Mouse (Mus musculus): Measurements from ENCODE around the gene Dnm3. TPM values are rescaled to one million over a fixed set of nuclear protein-coding genes. Genes with fewer than 3 reads are reported as not detected.

Dnm3 gene
- polyA plus RNA-seq, 1 experiment from 2014 or later, result 5.2 TPM

DNA sequence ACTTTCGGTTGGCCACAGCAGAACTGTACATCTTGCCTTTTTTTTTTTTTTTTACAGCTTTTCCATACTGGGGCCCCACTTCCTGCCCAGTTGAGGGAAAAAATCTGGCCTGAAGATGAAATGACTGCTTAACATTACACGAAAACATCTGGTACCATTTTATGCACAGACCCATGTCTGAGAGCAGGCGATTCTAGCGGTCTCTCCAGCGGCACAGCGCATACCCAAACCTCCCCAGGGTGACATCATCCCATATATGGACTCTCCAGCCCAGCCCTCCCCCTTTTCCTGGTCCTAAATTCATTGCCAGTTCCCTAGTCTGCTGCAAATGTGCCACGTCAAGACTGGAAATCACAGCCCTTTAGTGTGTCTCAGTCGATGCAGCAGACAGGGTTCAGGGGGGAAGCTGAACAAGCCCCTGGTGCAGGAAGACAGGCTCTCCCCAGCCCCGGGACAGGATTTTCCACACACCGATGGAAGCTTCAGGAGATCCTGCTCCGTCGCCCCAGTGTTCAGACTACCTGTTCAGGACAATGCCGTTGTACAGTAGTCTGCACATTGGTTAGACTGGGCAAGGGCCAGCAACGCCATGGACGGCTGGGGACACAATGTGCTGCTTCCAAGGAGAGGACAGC, 260.4 kb downstream of the Dnm3 start:
- peak overlapping the region; percentile 44 for H3K4me3 ChIP-seq (ENCODE audit: low read length)
- no peaks in the 10 kb centered on the region for H3K36me3 ChIP-seq (ENCODE audit: control insufficient read depth, insufficient read depth, low read length)
- H3K9me3 ChIP-seq (ENCODE audit: control insufficient read depth, low read length), result no peaks in the 10 kb centered on the region
- no peaks in the 10 kb centered on the region for H3K27me3 ChIP-seq (replicated peaks; ENCODE audit: control insufficient read depth, insufficient read depth, low read length)
- ATAC-seq, result peak; percentile 95
- peak overlapping the region; percentile 19 for H3K4me2 ChIP-seq (ENCODE audit: low read depth, low read length)
- peak overlapping the region; percentile 68 for H3K9ac ChIP-seq (ENCODE audit: low read depth, low read length)
- H3K27ac ChIP-seq (ENCODE audit: low read length), result peak overlapping the region; percentile 93
- WGBS, result 41% methylated on average over 15 of the region's 15 CpGs
- H3K4me1 ChIP-seq (ENCODE audit: control insufficient read depth, insufficient read depth, low read length), result peaks cover 5% of the 10 kb centered on the region; the same call in 1 of the 2 replicates

GRCm38 (mm10) chr1:162216656-162217055, 261.2 kb downstream of the Dnm3 start:
- WGBS, result 18% methylated on average over 4 of the region's 4 CpGs
- H3K36me3 ChIP-seq (ENCODE audit: control insufficient read depth, insufficient read depth, low read length), result no peaks in the 10 kb centered on the region
- 0 out of 2 replicates have a peak overlapping the region, but pooled peaks have one; percentile 12 for H3K4me3 ChIP-seq (ENCODE audit: low read length)
- peak overlapping the region; percentile 84 for H3K27ac ChIP-seq (ENCODE audit: low read length)
- no peaks in the 10 kb centered on the region for H3K9me3 ChIP-seq (ENCODE audit: control insufficient read depth, low read length)
- H3K4me1 ChIP-seq (ENCODE audit: control insufficient read depth, insufficient read depth, low read length), result peaks cover 5% of the 10 kb centered on the region; the same call in 1 of the 2 replicates
- peak overlapping the region; percentile 25 for H3K4me2 ChIP-seq (ENCODE audit: low read depth, low read length)
- peak; percentile 66 for ATAC-seq
- H3K9ac ChIP-seq (ENCODE audit: low read depth, low read length), result peak overlapping the region; percentile 29; the same call in 1 of the 2 replicates
- no peaks in the 10 kb centered on the region for H3K27me3 ChIP-seq (replicated peaks; ENCODE audit: control insufficient read depth, insufficient read depth, low read length)

- H3K4me1 ChIP-seq (ENCODE audit: control insufficient read depth, insufficient read depth, low read length), result peaks cover 5% of the 10 kb centered on the region; the same call in 1 of the 2 replicates
- no peak overlapping the region for H3K4me2 ChIP-seq (ENCODE audit: low read depth, low read length)
- WGBS, result 68% methylated on average over 5 of the region's 5 CpGs
- peak overlapping the region; percentile 59 for H3K27ac ChIP-seq (ENCODE audit: low read length)
- no peak for ATAC-seq
- no peak overlapping the region for H3K4me3 ChIP-seq (ENCODE audit: low read length)
- H3K9me3 ChIP-seq (ENCODE audit: control insufficient read depth, low read length), result no peaks in the 10 kb centered on the region
- H3K36me3 ChIP-seq (ENCODE audit: control insufficient read depth, insufficient read depth, low read length), result no peaks in the 10 kb centered on the region
- no peak overlapping the region for H3K9ac ChIP-seq (ENCODE audit: low read depth, low read length)
- no peaks in the 10 kb centered on the region for H3K27me3 ChIP-seq (replicated peaks; ENCODE audit: control insufficient read depth, insufficient read depth, low read length)
Measured at GRCm38 (mm10) chr1:162215743-162216142, 262.1 kb downstream of the Dnm3 start.

GRCm38 (mm10) chr1:162213066-162213465, 264.8 kb downstream of the Dnm3 start:
- no peak overlapping the region for H3K27ac ChIP-seq (ENCODE audit: low read length)
- no peak overlapping the region for H3K4me2 ChIP-seq (ENCODE audit: low read depth, low read length)
- H3K36me3 ChIP-seq (ENCODE audit: control insufficient read depth, insufficient read depth, low read length), result no peaks in the 10 kb centered on the region
- no peak overlapping the region for H3K4me3 ChIP-seq (ENCODE audit: low read length)
- ATAC-seq, result no peak
- WGBS, result 80% methylated on average over 8 of the region's 8 CpGs
- H3K9ac ChIP-seq (ENCODE audit: low read depth, low read length), result no peak overlapping the region
- H3K4me1 ChIP-seq (ENCODE audit: control insufficient read depth, insufficient read depth, low read length), result peaks cover 8% of the 10 kb centered on the region; the same call in 1 of the 2 replicates
- no peaks in the 10 kb centered on the region for H3K27me3 ChIP-seq (replicated peaks; ENCODE audit: control insufficient read depth, insufficient read depth, low read length)
- H3K9me3 ChIP-seq (ENCODE audit: control insufficient read depth, low read length), result no peaks in the 10 kb centered on the region

- H3K27me3 ChIP-seq (replicated peaks; ENCODE audit: control insufficient read depth, insufficient read depth, low read length), result no peaks in the 10 kb centered on the region
- no peak overlapping the region for H3K27ac ChIP-seq (ENCODE audit: low read length)
- ATAC-seq, result no peak
- H3K4me2 ChIP-seq (ENCODE audit: low read depth, low read length), result no peak overlapping the region
- WGBS, result 76% methylated on average over 2 of the region's 2 CpGs
- H3K9ac ChIP-seq (ENCODE audit: low read depth, low read length), result no peak overlapping the region
- H3K4me3 ChIP-seq (ENCODE audit: low read length), result no peak overlapping the region
- no peaks in the 10 kb centered on the region for H3K36me3 ChIP-seq (ENCODE audit: control insufficient read depth, insufficient read depth, low read length)
- no peaks in the 10 kb centered on the region for H3K9me3 ChIP-seq (ENCODE audit: control insufficient read depth, low read length)
- H3K4me1 ChIP-seq (ENCODE audit: control insufficient read depth, insufficient read depth, low read length), result peaks cover 7% of the 10 kb centered on the region
Measured at GRCm38 (mm10) chr1:162210529-162210928, 267.3 kb downstream of the Dnm3 start.

DNA sequence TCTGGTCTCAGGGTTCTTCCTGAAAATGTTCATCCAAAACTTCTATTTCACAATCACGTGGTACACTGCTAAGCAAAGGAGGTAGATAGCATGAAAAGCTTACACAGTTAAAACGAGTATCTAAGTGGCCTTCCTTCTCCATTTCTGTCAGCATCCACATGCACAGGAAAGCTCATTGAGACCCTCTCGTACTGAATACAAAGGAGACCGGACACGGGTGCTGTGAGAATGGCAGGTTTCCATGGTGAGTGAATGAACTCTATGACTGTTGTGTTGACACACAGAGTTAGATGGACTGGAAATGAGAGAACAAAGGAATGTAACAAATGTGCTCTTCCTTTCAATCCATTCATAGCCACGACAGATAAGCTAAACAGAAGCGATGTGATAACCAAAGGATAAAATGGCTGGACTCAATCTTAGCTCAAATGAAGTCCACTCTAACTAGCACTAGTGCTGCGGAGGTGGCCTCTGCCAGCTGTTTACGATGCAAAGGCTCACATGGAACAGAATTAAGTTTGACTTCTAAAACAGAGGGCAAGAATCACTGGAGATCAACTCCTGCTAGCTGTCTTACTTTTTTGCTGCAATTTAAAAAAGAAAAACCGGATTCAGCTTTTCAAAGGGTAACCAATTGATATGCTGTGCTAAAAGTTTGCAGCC, 268.2 kb downstream of the Dnm3 start:
- Histone ChIP-seq H3K4me1 (ENCODE audit: control insufficient read depth, insufficient read depth, low read length) (peaks cover 6% of the 10 kb centered on the region), H3K9me3 (ENCODE audit: control insufficient read depth, low read length) (no peaks in the 10 kb centered on the region), H3K36me3 (ENCODE audit: control insufficient read depth, insufficient read depth, low read length) (no peaks in the 10 kb centered on the region), H3K9ac (ENCODE audit: low read depth, low read length) (no peak overlapping the region), H3K4me2 (ENCODE audit: low read depth, low read length) (no peak overlapping the region), H3K4me3 (ENCODE audit: low read length) (no peak overlapping the region), H3K27ac (ENCODE audit: low read length) (no peak overlapping the region), H3K27me3 (replicated peaks; ENCODE audit: control insufficient read depth, insufficient read depth, low read length) (no peaks in the 10 kb centered on the region)
- 56% methylated on average over 10 of the region's 10 CpGs for WGBS
- ATAC-seq, result no peak

DNA sequence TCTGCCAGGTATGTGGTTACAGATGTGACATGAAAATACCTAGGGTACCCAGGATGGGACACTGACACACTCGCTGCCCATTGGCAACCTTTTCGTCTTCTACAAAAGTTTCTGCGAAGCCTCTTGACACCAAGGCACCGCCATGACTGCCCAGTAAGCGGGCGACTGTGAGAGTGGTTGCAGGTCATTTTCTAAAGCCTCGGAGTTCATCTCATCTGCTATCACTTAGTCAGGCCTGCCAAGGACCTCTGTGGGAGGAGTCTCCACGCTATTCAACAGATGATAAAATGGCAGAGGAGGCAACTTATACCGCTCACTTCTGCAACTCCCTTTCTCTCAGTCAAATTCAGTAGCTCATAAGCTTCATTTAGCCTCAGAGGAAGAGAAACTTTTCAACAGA, 268.8 kb downstream of the Dnm3 start:
- no peaks in the 10 kb centered on the region for H3K36me3 ChIP-seq (ENCODE audit: control insufficient read depth, insufficient read depth, low read length)
- 82% methylated on average over 9 of the region's 9 CpGs for WGBS

DNA sequence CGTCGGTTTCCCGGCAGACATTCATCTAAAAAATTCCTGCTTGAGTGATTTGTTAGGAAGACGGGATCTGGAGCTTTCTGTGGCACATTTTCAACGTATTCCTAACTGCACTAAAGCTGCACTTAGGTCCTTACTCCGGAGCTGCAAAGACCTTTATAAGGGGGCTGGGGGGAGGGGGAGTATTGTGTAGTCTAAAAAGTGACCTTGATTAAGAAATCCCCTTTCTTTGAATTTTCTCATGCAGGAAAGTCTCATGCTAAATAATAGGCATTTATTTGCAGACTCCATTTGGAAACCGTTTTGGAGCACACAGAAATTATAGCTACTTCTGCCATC, 270.2 kb downstream of the Dnm3 start:
- Histone ChIP-seq H3K9ac (ENCODE audit: low read depth, low read length) (0 out of 2 replicates have a peak overlapping the region, but pooled peaks have one; percentile 14), H3K27me3 (replicated peaks; ENCODE audit: control insufficient read depth, insufficient read depth, low read length) (no peaks in the 10 kb centered on the region), H3K27ac (ENCODE audit: low read length) (peak overlapping the region; percentile 77), H3K4me3 (ENCODE audit: low read length) (no peak overlapping the region), H3K4me1 (ENCODE audit: control insufficient read depth, insufficient read depth, low read length) (peaks cover 6% of the 10 kb centered on the region), H3K36me3 (ENCODE audit: control insufficient read depth, insufficient read depth, low read length) (no peaks in the 10 kb centered on the region), H3K4me2 (ENCODE audit: low read depth, low read length) (peak overlapping the region; percentile 44), H3K9me3 (ENCODE audit: control insufficient read depth, low read length) (no peaks in the 10 kb centered on the region)
- 31% methylated on average over 7 of the region's 7 CpGs for WGBS
- ATAC-seq, result no peak

More for the DNA sequence above, 268.8 kb downstream of the Dnm3 start:
- Histone ChIP-seq H3K9me3 (ENCODE audit: control insufficient read depth, low read length) (no peaks in the 10 kb centered on the region), H3K9ac (ENCODE audit: low read depth, low read length) (no peak overlapping the region), H3K27ac (ENCODE audit: low read length) (no peak overlapping the region), H3K4me1 (ENCODE audit: control insufficient read depth, insufficient read depth, low read length) (peaks cover 6% of the 10 kb centered on the region), H3K4me2 (ENCODE audit: low read depth, low read length) (no peak overlapping the region), H3K27me3 (replicated peaks; ENCODE audit: control insufficient read depth, insufficient read depth, low read length) (no peaks in the 10 kb centered on the region), H3K4me3 (ENCODE audit: low read length) (no peak overlapping the region)
- ATAC-seq, result no peak

- peak; percentile 55; the same call in 1 of the 2 replicates for ATAC-seq
- Histone ChIP-seq H3K36me3 (ENCODE audit: control insufficient read depth, insufficient read depth, low read length) (no peaks in the 10 kb centered on the region), H3K9me3 (ENCODE audit: control insufficient read depth, low read length) (no peaks in the 10 kb centered on the region), H3K27me3 (replicated peaks; ENCODE audit: control insufficient read depth, insufficient read depth, low read length) (no peaks in the 10 kb centered on the region), H3K27ac (ENCODE audit: low read length) (peak overlapping the region; percentile 77), H3K4me2 (ENCODE audit: low read depth, low read length) (peak overlapping the region; percentile 44), H3K9ac (ENCODE audit: low read depth, low read length) (0 out of 2 replicates have a peak overlapping the region, but pooled peaks have one; percentile 14), H3K4me3 (ENCODE audit: low read length) (no peak overlapping the region), H3K4me1 (ENCODE audit: control insufficient read depth, insufficient read depth, low read length) (peaks cover 6% of the 10 kb centered on the region)
- WGBS, result 42% methylated on average over 12 of the region's 12 CpGs
Measured at GRCm38 (mm10) chr1:162206998-162207707, 270.7 kb downstream of the Dnm3 start.

Measured in intestine, embryonic 16.5 days (tissue).